Mouse (Mus musculus) lung, adult 10 weeks (tissue): ENCODE measurements around the gene Defa30. TPM values are rescaled to one million over a fixed set of nuclear protein-coding genes. Genes with fewer than 3 reads are reported as not detected.

Source experiments
- polyA plus RNA-seq: library from polyadenylated mRNA; stranded (reverse); fragments of 350-450 nt; fragmentation: Illumina TruSeq; extraction: RNeasy Lipid Tissue Mini Kit (QIAGEN cat#74804); gene quantifications from one replicate; pipeline ENCODE4 v1.2.3, GENCODE M21; 2014; ENCODE audit warnings: low read depth, low replicate concordance; ENCODE audit not compliant: insufficient read depth

The Defa30 gene
- not detected for polyA plus RNA-seq

DNA sequence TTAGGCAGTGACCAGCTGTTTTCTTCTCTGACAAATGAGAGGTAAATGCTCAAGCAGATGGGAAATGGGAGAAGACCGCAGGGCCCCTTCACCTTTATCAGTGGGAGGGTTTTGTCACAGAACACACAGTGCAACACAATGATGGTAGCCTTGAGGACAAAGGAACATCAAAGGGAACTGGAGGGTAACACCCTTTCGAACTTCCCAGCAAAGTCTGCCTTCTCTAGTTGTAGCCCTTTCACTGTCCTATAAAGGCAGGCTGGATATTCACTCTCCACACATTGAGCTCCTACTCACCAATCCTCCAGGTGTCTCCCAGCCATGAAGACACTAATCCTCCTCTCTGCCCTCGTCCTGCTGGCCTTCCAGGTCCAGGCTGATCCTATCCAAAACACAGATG is at the start of gene Defa30:
Defa30 (plus strand) TSS at position 301 of the 400 bp plus-strand sequence.

GRCm38 (mm10) chr8:21095950-21096349 is 38.5 kb upstream of the Defa30 start, which contains the start of gene Gm14851:
Gene Gm14851 (minus strand): TSS chr8:21096050.

GRCm38 (mm10) chr8:21161977-21162376 is 27.5 kb downstream of the Defa30 start, which contains the start of gene Defa22:
Gene Defa22 (plus strand): TSS chr8:21162277.

Other genes starting within 250 kb of the Defa30 start
- not detected for gene Defb33, start 242.0 kb upstream of the Defa30 start, polyA plus RNA-seq
- gene Gm15056, start 232.0 kb upstream of the Defa30 start, polyA plus RNA-seq, result not detected
- gene Gm6040, start 212.6 kb upstream of the Defa30 start, polyA plus RNA-seq, result not detected
- not detected for gene AY761185, start 189.9 kb upstream of the Defa30 start, polyA plus RNA-seq
- not detected for gene Defa21, start 109.1 kb upstream of the Defa30 start, polyA plus RNA-seq
- not detected for gene Defa23, start 79.6 kb upstream of the Defa30 start, polyA plus RNA-seq
- not detected for gene Defa35, start 69.6 kb upstream of the Defa30 start, polyA plus RNA-seq
- gene Defa25, start 50.2 kb upstream of the Defa30 start, polyA plus RNA-seq, result not detected
- not detected for gene Gm14851, start 38.6 kb upstream of the Defa30 start, polyA plus RNA-seq
- gene Defa22, start 27.6 kb downstream of the Defa30 start, polyA plus RNA-seq, result not detected
- gene Defa31, start 57.0 kb downstream of the Defa30 start, polyA plus RNA-seq, result not detected
- gene Gm15293, start 66.9 kb downstream of the Defa30 start, polyA plus RNA-seq, result not detected
- gene Gm15292, start 115.1 kb downstream of the Defa30 start, polyA plus RNA-seq, result not detected
- gene Defa27, start 180.9 kb downstream of the Defa30 start, polyA plus RNA-seq, result not detected
- not detected for gene Defa29, start 192.4 kb downstream of the Defa30 start, polyA plus RNA-seq
- not detected for gene Defa2, start 243.9 kb downstream of the Defa30 start, polyA plus RNA-seq